Mouse (Mus musculus): ENCODE results near the gene Dock9.
A peak's percentile ranks its signal among the peaks of the same experiment; 100 is the strongest.
"Not testable (repeated sequence)": the region's sequence is repeated elsewhere in the genome, so short reads cannot be mapped to it uniquely, and the experiment has no call there.

The Dock9 gene

DNA sequence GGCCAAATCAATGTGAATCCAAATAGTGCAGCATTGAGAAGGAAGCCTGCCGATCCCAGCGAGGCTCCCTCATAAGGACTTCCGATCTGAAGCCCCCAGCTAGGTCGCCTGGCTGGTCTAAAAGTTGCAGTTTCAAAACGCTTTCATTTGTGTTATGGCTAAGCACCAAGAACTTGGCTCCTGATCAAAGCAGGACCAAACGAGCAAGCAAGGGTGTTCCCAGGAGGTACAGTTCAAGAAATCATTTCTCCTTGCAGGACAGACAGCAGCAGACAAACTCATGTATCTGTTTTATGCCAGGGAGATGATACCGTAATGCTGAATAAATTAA, 99.1 kb downstream of the Dock9 start:
- DNase-seq (ENCODE audit: low read depth) = no peak

DNA sequence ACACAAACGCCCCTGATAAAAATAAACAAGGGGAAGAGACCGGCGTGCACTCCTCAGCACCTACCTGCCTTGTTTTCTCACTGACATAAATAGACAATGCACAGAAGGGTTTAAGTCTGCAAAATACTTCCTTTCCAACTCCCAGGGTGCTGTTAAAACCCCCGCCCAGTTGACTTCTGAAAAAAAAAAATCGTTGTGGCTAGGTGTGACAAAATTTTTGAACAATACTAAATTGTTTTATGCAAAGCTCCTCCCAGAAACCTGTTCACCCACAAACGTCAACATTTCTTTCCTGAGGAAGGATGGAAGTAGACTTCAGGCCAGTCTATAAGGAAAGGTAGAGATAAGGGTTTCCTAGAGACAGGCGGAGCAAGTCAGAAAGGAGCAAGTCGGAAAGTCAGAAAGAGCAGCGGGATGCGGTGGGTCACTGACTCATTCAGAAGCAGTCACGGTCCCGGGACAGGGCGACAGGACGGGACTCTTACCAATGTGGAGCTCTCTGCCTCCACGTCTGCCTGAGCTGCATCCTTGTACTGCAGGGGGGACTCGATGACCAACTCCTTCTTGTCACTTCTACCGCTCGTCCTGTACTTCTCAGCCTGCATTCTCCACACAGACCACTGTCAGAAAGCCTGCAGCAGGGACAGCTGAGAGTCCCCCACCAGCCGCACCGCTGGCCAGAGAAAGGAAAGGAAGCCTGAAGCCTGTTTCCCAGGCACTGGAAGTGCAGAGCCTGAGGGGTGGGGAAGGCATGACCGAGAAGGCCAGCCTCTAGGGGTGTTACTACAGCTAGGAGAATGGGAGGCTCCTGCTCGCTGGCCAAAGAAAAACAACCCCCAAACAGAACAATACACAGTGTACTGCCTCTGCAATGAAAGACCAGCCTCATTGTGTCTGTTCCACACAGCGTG, 99.7 kb downstream of the Dock9 start:
- peak; percentile 32 for DNase-seq (ENCODE audit: low read depth)

DNA sequence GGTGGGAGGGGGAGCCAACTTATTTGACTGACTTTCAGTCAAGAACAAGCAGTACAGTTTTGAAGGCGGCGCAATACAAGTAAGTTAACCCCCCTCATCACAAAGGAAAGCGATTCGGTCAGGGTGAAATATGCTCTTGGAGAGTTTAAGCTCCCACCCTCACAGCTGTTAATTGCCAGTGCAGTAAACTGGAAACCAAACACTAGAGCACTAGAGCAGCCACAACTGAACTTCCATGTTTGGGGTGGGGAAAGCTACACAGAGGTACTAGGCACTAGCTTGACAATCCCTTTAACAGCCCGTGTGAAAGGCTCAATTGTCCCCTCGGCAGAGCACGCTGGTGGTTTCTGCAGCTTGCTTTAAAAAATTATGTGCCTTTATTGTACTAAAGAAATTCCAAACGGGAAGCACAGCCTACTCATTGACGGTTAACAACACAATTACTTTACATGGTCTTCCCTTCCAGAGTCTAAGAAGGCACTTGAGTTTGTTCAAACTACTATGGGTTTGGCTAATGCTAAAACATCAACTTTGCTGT, 100.4 kb downstream of the Dock9 start:
- DNase-seq (ENCODE audit: low read depth) = no peak

DNA sequence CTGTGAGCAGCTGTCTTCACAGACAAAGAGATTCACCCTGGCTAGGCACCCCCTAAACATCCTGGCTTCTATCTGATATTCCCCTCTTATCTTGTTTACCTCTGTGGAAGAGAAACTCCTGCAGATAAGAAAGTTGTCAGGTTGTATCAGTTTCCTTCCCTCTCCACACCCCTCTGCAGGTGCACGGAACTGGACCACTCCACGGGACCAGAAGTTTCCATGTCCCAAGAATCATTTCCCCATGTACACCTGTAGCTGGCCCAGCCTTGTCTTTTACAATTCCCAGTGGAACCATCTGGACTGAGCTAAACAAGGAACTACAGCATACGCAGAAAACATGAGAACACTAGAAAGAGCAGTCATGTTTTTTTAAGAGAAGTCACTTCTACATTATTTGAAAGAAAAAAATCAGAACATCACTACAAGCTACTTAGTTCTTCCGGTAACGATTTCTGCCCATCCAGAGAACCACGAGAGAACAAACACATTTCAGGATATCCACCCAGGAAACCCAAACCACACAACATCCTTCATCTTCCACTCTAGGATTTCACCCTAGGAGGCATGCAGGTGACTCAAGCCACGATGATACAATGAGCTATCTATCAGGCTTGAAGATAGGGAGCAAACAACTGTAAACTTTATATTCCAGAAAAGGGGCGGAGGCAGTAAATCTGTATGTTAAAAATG, 101.1 kb downstream of the Dock9 start:
- peak; percentile 52 for DNase-seq (ENCODE audit: low read depth)

DNA sequence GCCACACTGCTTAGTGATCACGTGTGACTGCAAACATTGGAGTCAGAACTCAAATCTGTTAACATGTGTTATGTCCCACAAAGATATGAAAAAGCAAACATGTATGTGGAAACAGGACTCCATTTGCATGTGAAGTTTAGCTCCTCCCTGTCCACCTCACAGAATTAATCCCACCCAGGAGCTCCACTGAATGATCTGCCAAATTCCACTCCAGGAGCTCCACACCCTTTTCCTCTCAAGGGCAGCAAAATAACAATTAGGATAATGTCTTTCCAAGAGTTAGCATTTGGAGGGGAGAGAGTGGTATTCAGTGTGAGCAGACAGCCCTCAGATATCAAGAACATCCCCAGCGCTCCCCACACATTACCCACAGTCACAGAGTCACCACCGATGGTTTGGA, 102.9 kb downstream of the Dock9 start:
- DNase-seq (ENCODE audit: low read depth) = no peak

DNA sequence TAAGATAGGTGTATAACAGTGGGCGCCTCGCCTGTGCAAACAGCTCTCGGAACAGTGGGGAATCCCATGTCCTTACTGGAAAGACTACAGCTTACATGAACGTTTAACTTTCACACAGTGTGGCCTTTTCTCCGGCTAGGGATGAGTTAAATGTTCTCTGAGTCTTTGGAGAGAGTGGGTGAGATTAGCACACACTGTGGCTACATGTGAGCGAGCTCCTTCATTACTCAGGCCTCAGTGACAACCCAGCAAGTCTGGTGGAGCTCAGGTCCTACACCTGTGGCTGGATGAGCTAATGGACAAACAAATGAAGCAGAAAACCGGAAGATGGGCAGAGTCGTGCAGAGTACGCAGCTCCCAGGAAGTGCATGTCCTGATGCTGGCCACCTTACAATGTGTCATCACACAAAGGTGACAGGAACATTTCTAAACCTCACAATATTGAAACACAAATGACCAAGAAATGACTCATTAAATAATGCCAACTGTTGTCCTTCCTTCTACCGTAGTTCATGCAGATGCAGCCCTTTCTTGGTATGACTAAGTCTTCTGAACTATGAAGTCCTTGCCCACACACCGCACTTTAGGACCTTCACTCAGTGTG, 103.5 kb downstream of the Dock9 start:
- DNase-seq (ENCODE audit: low read depth) = no peak

DNA sequence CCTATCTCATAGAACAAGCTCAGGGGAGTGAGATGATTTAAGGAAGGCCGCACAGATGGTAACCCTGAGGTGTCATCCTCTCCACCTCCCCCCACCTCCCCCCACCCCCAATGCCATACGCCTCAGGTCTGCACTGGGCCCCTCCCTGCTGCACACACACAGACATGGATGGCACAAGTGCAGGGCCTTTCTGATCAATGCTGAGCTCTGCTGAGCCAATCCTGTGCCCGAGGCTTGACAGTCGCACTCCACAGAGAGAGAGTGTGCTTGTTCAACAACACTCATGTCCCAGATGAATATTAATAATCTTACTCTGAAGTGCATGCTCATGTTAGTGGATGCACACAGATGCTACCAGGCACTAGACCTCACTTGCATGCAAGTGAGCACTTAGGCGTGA, 108.0 kb downstream of the Dock9 start:
- not testable (repeated sequence) for DNase-seq (ENCODE audit: low read depth)

DNA sequence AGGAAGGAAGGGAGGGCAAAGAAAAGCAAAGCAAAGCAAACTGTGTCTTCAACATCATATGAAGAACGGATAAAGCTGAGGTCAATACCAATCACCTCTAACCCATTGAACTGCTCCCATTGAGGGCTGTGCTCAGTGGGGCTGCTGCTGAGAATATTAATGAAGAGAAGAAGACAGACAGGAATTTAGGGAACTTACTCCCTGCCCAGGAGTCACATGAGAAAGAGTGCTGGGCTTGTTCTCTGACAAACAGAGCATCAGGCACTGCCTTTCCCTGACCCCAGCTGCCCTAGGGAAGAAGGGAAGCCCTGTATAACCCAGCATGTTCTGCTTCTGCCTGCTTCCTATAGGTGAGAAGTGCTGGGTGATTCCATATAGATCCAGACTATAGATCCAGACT, 109.5 kb downstream of the Dock9 start:
- no peak for DNase-seq (ENCODE audit: low read depth)

DNA sequence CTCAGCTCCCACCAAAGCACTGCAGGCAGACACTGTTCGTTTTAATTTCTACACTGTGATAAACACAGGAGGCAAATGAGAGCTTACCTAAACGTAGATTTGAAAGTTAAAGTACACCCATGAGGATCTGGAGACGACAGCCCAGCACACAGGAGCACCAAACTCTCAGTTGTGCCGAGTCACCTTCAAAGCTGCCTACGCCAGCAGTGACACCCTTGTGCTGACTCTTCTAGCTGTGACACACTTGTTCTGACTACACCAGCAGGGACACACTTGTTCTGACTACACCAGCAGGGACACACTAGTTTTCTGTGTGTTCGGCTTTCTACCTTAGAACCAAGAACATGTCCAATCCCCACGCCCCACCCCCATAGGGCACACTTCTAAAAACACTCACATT, 110.4 kb downstream of the Dock9 start:
- DNase-seq (ENCODE audit: low read depth) = no peak

DNA sequence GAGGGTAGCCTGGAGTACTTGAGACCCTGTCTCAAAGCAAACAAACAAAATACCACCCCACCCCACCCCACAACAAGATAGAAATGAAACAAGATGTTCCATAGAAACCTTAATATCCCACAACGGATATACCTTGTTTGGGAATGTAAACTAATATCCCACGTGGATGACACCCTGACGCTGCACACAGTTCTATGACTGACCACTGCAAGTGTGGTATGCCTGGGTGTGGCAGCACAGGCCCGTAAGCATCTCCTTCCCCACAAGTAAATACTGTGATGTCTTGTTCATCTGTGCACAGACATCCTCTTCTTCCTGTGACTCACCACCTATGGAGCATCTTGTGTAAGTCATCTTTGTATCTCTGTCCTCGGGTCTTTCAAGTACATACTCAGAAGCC, 118.7 kb downstream of the Dock9 start:
- no peak for DNase-seq (ENCODE audit: low read depth)

DNA sequence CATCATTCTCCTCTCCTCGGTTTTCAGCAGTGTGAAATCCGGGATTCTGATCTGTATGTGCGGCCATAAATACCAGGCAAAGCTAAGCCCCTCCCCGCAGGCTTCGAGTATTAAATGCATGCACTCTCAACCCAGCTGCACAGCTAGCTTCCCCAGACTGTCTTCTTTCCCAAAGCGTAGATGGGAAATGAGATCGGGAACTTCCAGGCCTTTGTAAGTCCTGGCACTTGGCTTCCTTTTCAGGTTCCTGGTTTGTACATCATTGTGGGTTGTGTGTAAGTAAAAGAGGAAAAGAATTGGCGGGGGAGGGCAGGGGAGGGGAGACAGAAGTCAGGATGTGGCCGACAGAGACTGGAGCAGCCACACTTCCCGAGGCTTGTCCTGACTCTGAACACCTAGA, 119.2 kb downstream of the Dock9 start:
- no peak for DNase-seq (ENCODE audit: low read depth)

DNA sequence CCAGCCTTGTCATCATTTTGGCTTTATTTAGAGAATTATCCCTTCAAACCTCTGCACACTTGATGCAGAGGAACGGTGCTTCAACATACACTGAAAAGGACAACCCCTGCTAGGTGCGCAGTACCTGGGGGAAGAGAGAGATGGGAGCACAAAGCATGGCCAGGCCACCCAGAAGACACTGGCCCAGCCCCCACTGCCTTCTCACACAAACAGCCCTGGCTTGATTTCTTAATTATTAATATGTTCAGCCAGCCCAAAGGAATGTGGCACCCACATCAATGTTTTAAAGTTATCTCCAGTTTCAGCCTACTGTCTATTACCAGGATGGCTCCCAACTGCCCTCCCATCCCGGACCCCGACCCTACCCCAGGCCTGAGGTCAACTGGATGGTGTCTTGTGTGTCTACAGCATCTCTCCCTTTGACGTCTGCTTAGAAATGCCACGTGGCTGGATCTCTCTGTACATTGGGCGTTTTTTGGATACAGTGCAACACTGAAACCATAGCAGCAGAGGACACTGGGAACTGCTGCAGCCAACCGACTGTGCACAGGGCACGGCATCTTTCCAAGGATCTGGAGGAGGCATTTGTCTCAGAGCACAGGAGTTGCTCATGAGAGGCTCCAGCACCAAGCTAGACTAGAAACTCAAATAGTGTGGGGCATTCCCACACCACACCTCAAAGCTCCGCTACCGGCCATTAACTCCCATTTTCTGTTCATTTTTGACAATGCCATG, 120.9 kb downstream of the Dock9 start:
- DNase-seq (ENCODE audit: low read depth) = no peak

DNA sequence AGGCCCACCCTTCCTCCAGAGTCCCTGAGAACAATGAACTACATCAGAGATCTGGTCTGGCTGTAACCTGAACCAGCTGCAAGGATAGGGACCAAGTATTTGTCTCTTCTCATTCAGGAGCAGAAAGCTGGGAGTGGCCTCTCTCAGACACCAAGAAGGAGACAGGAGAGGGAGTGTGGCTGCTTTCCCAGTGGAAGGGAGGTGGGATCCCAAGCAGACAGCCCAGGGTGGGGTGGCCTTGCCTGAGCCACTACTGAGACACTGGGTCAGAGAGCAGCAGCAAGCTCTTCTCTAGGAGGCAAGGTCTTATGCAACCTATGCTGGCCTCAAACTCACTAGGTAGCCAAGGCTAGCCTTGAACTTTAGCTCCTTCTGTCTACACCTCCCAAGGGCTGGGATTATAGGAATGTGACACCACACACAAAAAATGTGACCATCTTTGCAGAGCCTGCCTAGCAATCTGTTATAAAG, 121.5 kb downstream of the Dock9 start:
- DNase-seq (ENCODE audit: low read depth) = no peak

DNA sequence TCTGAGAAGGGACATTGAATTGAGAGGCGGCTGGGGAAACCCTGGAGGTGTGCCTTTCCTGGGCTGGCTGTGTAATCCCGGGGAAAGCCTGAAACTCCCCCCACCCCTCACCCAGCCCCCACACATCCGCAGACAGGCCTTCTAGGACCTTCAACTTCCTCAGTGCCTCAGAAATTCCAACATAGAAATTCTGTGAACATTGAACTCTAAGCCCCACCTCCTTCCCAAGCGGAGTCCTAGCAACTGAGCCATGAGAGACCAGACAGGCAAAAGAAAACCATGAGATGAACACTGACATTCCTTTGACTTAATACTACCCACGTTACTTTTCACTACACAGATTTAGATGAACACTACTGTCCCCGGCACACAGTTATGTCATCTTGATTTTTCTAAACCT, 122.1 kb downstream of the Dock9 start:
- DNase-seq (ENCODE audit: low read depth) = no peak

DNA sequence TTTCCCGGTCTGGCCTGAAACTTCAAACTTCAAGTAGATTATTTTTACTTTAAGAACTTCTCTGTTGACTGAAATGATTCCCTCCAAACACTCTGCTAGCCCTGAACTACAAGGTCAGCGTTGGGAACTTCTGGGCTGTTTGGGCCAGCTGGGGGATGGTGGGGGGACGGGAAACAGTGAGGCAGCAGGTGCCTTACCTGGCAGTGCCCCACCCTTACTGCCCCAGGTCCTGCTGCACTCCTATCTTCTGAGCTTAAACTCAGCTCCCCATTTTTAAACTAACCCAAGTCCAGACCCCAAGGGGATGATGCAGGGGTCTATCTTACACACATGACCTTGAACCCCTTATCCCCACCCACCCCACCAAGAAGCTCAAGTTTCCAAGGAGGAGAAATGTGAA, 122.5 kb downstream of the Dock9 start:
- no peak for DNase-seq (ENCODE audit: low read depth)

DNA sequence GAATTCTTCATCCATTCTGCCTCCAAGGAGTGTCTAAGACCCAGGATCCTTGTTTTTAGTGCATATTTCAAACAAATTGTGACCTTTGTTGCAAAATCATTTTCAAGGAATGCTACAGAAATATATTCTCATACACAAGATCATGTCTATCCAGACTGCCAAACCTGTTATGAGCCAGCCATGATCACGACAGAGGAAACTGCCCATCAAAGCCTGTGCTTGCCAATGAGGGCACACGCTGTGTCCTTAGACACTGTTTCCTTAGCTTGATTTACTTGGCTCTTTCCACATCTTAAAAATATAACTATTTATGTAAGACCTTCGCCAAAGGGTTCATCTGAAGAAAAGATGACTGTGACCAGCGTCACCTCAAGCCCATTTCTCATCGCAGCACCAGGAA, 127.6 kb downstream of the Dock9 start:
- no peak for DNase-seq (ENCODE audit: low read depth)

DNA sequence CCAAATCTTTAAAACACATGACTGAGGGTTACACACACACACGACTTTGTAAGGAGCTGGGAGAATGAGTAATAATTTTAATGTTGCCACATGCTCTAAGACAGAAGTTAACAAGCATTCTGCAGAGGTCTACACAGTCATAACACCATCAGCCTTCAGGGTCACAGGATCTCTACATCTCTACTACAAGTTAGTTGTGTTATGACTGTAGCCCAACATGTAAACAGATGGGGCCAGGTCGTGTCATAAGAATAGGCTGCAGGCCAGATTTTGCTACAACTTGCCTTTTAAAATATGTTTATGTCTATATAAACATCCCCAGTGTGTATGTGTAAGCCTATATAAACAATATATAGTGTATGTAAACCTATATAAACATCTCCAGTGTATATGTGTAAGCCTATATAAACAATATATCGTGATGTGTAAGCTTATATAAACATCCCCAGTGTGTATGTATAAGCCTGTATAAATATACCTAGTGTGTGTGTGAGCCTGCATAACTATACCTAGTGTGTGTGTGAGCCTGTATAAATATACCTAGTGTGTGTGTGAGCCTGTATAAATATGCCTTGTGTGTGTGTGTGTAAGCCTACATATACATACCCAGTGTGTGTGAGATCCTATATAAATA, 130.9 kb downstream of the Dock9 start:
- DNase-seq (ENCODE audit: low read depth) = peak; percentile 30

DNA sequence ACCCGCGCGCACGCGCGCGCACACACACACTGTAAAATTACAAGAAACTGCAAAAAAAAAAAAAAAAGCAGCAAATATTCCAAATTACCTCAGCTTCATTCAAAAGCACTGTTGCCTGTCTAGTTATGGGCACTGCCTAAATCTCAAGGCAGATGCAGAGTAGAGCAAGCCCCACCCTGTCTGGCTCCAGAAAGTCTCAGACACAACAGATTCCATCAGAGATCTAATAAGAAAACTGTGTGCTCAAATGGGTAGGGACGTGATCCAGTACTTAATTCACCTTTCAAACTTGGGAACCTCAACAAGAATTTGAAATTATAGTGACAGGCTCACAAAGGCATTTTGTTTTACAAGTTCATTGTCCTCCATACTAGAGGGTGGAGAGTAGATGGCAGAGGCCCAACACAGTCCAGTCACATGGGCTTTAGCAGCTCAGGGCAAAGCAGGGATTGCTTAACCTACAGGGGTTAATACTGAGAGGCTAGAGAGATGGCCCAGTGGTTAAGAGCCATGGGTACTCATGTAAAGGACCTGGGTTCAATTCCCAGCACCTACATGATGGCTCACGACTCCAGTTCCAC, 131.9 kb downstream of the Dock9 start:
- DNase-seq (ENCODE audit: low read depth) = no peak

DNA sequence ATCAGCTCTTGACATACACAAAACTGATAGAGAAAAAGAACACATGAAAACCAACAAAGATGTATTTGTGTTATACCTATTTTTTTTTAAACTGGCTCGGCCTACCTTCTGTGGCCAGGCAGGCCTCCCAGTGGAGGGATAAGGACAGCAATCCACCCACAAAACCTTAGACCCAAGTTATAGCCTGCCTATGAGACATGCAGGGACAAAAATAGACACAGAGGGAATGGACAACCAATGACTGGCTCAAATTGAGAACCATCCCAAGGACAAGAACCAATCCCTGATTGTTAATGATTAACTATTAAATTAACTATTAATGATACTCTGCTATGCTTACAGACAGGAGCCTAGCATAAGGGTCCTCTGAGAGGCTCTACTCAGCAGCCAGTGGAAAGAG, 133.7 kb downstream of the Dock9 start:
- no peak for DNase-seq (ENCODE audit: low read depth)

DNA sequence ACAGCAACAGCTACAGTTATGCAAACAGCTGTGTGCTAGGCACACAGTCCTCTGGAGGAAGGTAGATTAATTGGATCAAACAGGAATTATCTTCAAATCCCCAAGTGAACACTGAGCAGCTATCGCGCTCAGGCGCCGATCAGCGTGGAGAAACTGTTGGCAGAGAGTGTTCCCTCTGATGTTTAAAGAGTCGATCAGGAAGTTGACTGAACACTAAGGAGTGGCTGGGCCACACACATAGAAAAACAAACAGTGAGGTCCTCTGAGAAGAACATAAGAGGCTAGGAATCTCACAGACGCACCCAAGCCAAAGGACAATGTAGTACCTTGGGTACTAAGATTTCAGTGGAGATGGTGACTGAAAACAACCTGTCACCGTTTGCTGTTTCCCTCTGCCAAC, 136.7 kb downstream of the Dock9 start:
- no peak for DNase-seq (ENCODE audit: low read depth)

DNA sequence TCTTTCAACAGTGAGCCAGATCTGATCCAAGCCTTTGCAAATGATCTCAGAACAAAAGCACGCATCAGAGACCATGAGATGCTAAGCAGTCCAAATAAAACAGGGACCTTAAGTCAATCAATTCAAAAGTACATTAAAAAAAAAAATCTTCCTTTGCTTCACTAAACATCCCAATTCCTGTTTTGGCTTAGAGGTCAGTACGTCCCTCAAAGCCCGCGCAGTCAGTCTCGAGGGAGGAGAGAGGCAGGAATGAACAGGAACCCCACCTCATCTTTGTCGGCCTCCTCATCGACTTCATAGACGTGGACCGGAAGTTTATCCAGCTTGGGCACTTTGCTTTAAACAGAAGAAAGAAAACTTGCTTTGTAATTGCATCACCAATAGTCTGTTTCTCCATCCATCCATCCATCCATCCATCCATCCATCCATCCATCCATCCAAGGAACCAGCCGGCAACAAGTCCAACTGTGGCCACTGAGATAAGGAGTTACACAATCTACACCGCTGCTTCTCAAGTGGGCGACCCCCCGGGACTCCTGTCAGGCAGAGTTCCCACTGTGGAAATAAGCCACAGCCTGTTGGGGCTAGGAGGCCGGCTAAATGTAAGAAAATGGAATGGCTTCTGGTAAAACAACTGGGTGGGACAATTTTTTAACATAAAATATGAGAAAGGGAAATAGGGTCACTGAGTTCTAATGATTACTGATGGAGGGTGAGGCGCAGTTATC, 137.3 kb downstream of the Dock9 start:
- DNase-seq (ENCODE audit: low read depth) = no peak
